Mouse (Mus musculus): ENCODE measurements around the gene Gm10959. TPM values are rescaled to one million over a fixed set of nuclear protein-coding genes. Genes with fewer than 3 reads are reported as not detected.

Gene Gm10959
- polyA plus RNA-seq, 1 experiment: not detected

DNA sequence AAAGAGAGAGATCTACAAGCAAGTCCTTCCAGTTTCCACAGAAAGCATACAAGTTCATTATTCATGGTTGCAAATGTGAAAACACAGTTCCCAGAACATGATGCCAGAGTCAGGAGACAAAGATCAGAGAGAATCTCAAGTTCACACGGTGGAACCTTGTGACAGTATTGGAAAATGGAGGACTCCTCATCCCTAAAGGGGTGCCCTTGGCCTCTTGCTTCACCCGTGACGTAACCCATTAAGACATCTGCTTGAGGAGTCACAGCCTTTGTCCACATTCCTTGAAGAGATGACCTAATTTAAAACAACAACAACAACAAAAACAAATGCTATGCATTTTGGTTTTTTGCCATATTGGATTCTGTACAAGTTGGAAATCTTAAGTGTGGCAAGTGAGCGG lies 54.1 kb downstream of the Gm10959 start:
- Histone ChIP-seq H3K4me3 (replicated peaks; ENCODE audit: extremely low read depth, low read depth, low read length) (no peak overlapping the region), H3K4me1 (ENCODE audit: control insufficient read depth, insufficient read depth, low read length) (no peaks in the 10 kb centered on the region)
- TF ChIP-seq POLR2A (IDR thresholded peaks at IDR 0.05; ENCODE audit: borderline replicate concordance, extremely low read depth, low read depth, low read length) (no peak), CTCF (IDR thresholded peaks at IDR 0.05; ENCODE audit: insufficient read depth, low read length) (no peak)
- 71% methylated on average over 4 of the region's 4 CpGs for WGBS
- DNase-seq: no peak

Other genes with a start within 250 kb of the Gm10959 start
- 24.4 and 35.5 TPM in 2 replicates for gene Pde5a, start 190.4 kb downstream of the Gm10959 start, polyA plus RNA-seq (2012; rRNA removed)
- 0.20 TPM in 1 of 2 replicates, not detected in the other for gene Fabp2, start 24.3 kb downstream of the Gm10959 start, polyA plus RNA-seq (2012; rRNA removed)
- gene 1810037I17Rik, start 4.8 kb upstream of the Gm10959 start, polyA plus RNA-seq (2012; rRNA removed): 41.8 and 56.6 TPM in 2 replicates
- 3.1 and 4.7 TPM in 2 replicates for gene Usp53, start 65.2 kb upstream of the Gm10959 start, polyA plus RNA-seq (2012; rRNA removed)
- 4.3 and 11.6 TPM in 2 replicates for gene Myoz2, start 115.7 kb upstream of the Gm10959 start, polyA plus RNA-seq (2012; rRNA removed)

Data from lung, adult 2 months (tissue).